Mouse (Mus musculus): Measurements from ENCODE around the gene Ypel4. TPM values are rescaled to one million over a fixed set of nuclear protein-coding genes. Genes with fewer than 3 reads are reported as not detected.
"Not testable (repeated sequence)": the region's sequence is repeated elsewhere in the genome, so short reads cannot be mapped to it uniquely, and the experiment has no call there.

Gene Ypel4
- polyA plus RNA-seq, 1 experiment from 2014 or later, result 49.8 TPM

DNA sequence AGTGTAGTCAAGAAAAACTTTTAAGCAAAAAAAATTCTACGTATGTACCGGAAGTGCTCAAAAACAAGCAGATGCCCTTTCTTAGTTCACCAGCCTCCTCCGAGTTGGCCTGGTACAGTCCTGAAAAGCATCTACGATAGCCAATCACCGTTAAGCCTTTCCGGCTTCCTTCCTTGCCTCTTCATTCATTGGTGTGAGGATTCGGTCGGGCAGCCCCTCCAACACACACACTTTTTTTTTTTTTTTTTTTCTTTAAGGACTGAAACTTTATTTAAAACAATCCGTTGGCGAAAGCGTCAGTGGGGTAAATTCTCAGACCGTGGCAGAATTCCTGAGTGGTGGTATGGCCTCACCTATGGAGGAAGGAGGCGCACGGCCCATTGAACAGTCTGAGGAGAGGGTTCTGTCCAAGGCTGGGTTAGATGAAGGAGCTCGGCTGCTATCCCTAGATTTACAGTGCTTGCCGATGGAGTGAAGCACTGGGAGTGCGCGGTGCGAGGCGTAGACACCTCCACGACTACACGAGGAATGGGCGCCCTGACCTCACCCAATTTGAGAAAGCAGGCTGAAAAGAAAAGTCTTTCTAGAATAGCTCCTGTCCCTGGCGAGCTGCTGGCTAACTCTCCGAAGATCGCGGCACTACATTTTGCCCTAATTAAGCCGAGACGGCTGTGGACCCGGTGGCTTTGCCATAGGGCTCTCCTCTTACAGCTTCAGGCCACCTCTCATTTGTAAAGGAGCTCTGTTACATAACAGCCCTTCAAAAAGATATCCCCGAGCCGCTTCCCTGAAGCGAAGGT lies 18.1 kb upstream of the Ypel4 start:
- Histone ChIP-seq H3K9me3 (replicated peaks) (no peaks in the 10 kb centered on the region), H3K27ac (peak overlapping the region; percentile 98), H3K9ac (peak overlapping the region; percentile 96), H3K36me3 (peaks cover 10% of the 10 kb centered on the region), H3K4me2 (peak overlapping the region; percentile 83), H3K27me3 (replicated peaks) (no peaks in the 10 kb centered on the region), H3K4me1 (peaks cover 40% of the 10 kb centered on the region), H3K4me3 (peak overlapping the region; percentile 99)
- WGBS (ENCODE audit: insufficient replicate concordance), result under 1% methylated on average over 33 of the region's 33 CpGs
- ATAC-seq, result peak; percentile 86

DNA sequence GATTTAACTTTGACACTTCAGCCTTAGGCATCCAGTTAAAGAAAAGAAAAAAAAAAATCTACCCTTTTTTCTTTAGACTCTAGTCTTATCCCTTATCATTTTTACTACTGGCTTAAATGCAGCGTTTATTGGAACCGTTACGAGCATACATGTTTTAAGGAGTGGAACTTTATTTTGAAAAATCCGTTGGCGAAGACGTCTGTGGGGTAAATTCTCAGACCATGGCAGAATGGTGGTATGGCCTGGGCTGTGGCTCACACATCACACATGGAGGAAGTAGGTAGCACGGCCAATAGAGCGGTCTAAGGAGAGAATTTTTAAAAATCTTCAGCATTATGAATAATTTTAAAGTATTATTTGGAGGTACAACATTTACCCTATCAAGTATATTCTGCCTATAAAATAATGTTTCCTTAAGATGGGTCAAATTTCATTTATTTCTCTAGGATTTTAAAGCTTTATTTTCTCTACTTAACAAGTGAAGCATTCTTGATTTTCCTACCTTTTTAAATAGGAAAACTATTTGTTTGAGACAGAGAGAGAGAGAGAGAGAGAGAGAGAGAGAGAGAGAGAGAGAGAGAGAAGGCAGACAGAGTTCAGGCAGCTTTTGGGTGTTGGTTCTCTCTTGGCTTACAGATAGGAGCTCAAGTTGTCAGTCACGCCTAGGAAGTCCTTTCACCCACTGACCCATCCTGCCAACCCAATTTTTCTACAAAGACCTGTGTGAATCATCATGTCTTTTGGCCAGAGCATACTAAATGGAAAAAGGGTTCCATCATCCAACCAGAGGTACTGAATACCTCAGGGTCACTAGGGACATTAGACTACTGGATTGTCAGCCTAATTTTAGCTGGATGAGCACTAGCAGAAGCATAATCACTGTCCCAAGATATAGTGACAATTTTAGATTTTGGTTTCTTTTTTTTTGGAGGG lies 17.2 kb upstream of the Ypel4 start:
- Histone ChIP-seq H3K27me3 (replicated peaks) (no peaks in the 10 kb centered on the region), H3K4me2 (peak overlapping the region; percentile 83), H3K4me3 (peak overlapping the region; percentile 99), H3K9ac (peak overlapping the region; percentile 96), H3K4me1 (peaks cover 47% of the 10 kb centered on the region), H3K9me3 (replicated peaks) (no peaks in the 10 kb centered on the region), H3K27ac (peak overlapping the region; percentile 98), H3K36me3 (peaks cover 13% of the 10 kb centered on the region)
- 13% methylated on average over 9 of the region's 9 CpGs for WGBS (ENCODE audit: insufficient replicate concordance)
- ATAC-seq, result no peak

- no peaks in the 10 kb centered on the region for H3K9me3 ChIP-seq (replicated peaks)
- H3K4me3 ChIP-seq, result no peak overlapping the region
- H3K27ac ChIP-seq, result peak overlapping the region; percentile 98
- peaks cover 49% of the 10 kb centered on the region for H3K4me1 ChIP-seq
- peak overlapping the region; percentile 83 for H3K4me2 ChIP-seq
- peak overlapping the region; percentile 96; the same call in 1 of the 2 replicates for H3K9ac ChIP-seq
- H3K36me3 ChIP-seq, result peaks cover 18% of the 10 kb centered on the region
- no peaks in the 10 kb centered on the region for H3K27me3 ChIP-seq (replicated peaks)
- ATAC-seq, result no peak
- 85% methylated on average over 4 of the region's 4 CpGs for WGBS (ENCODE audit: insufficient replicate concordance)
Observed at GRCm38 (mm10) chr2:84717357-84717756, 16.5 kb upstream of the Ypel4 start.

- H3K9me3 ChIP-seq (replicated peaks), result no peaks in the 10 kb centered on the region
- 93% methylated on average over 2 of the region's 2 CpGs for WGBS (ENCODE audit: insufficient replicate concordance)
- no peak overlapping the region for H3K27ac ChIP-seq
- H3K9ac ChIP-seq, result no peak overlapping the region
- no peak overlapping the region for H3K4me3 ChIP-seq
- ATAC-seq, result no peak
- no peak overlapping the region for H3K4me2 ChIP-seq
- H3K4me1 ChIP-seq, result peaks cover 56% of the 10 kb centered on the region
- no peaks in the 10 kb centered on the region for H3K27me3 ChIP-seq (replicated peaks)
- peaks cover 48% of the 10 kb centered on the region for H3K36me3 ChIP-seq
Observed at GRCm38 (mm10) chr2:84720718-84721117, 13.1 kb upstream of the Ypel4 start.

GRCm38 (mm10) chr2:84721182-84721581 lies 12.7 kb upstream of the Ypel4 start:
- H3K27ac ChIP-seq, result no peak overlapping the region
- peak; percentile 33; the same call in 1 of the 2 replicates for ATAC-seq
- no peak overlapping the region for H3K9ac ChIP-seq
- H3K4me3 ChIP-seq, result no peak overlapping the region
- H3K9me3 ChIP-seq (replicated peaks), result no peaks in the 10 kb centered on the region
- H3K4me2 ChIP-seq, result no peak overlapping the region; the same call in 1 of the 2 replicates
- peaks cover 51% of the 10 kb centered on the region for H3K36me3 ChIP-seq
- 43% methylated on average over 3 of the region's 3 CpGs for WGBS (ENCODE audit: insufficient replicate concordance)
- H3K4me1 ChIP-seq, result peaks cover 59% of the 10 kb centered on the region
- no peaks in the 10 kb centered on the region for H3K27me3 ChIP-seq (replicated peaks)

GRCm38 (mm10) chr2:84723856-84724255 lies 10.0 kb upstream of the Ypel4 start:
- Histone ChIP-seq H3K27ac (peak overlapping the region; percentile 43; the same call in 1 of the 2 replicates), H3K27me3 (replicated peaks) (no peaks in the 10 kb centered on the region), H3K9ac (no peak overlapping the region), H3K9me3 (replicated peaks) (no peaks in the 10 kb centered on the region), H3K4me1 (peaks cover 57% of the 10 kb centered on the region), H3K4me3 (0 out of 2 replicates have a peak overlapping the region, but pooled peaks have one; percentile 75), H3K4me2 (peak overlapping the region; percentile 85), H3K36me3 (peaks cover 51% of the 10 kb centered on the region)
- ATAC-seq, result no peak
- 90% methylated on average over 14 of the region's 14 CpGs for WGBS (ENCODE audit: insufficient replicate concordance)

GRCm38 (mm10) chr2:84725770-84726169 lies 8.1 kb upstream of the Ypel4 start:
- H3K4me2 ChIP-seq, result peak overlapping the region; percentile 85
- H3K27ac ChIP-seq, result peak overlapping the region; percentile 94; the same call in 1 of the 2 replicates
- no peaks in the 10 kb centered on the region for H3K27me3 ChIP-seq (replicated peaks)
- 83% methylated on average over 10 of the region's 10 CpGs for WGBS (ENCODE audit: insufficient replicate concordance)
- peak overlapping the region; percentile 75 for H3K4me3 ChIP-seq
- ATAC-seq, result no peak
- peak overlapping the region; percentile 85 for H3K9ac ChIP-seq
- no peaks in the 10 kb centered on the region for H3K9me3 ChIP-seq (replicated peaks)
- H3K4me1 ChIP-seq, result peaks cover 68% of the 10 kb centered on the region
- peaks cover 50% of the 10 kb centered on the region for H3K36me3 ChIP-seq

DNA sequence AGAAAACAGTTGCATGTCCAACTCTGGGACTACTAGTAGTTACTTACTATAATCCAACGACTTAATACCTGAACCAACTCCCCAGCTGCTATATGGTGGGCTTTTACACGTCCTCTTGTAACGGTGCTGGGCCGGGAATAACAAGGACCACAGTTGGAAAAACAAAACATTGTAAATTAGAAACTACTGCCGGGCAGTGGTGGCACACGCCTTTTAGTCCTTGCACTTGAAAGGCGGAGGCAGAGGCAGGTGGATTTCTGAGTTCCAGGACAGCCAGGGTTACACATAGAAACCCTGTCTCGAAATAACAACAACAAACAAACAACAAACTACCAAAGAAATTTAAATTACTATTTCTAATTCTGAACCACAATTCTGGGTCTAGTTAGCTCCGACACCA lies 7.1 kb upstream of the Ypel4 start:
- H3K9me3 ChIP-seq (replicated peaks), result no peaks in the 10 kb centered on the region
- WGBS (ENCODE audit: insufficient replicate concordance), result 2% methylated on average over 9 of the region's 9 CpGs
- H3K36me3 ChIP-seq, result peaks cover 41% of the 10 kb centered on the region
- peaks cover 68% of the 10 kb centered on the region for H3K4me1 ChIP-seq
- H3K9ac ChIP-seq, result peak overlapping the region; percentile 85
- peak overlapping the region; percentile 85 for H3K4me2 ChIP-seq
- H3K27me3 ChIP-seq (replicated peaks), result no peaks in the 10 kb centered on the region
- ATAC-seq, result 0 out of 2 replicates have a peak, but pooled peaks have one; percentile 14
- H3K27ac ChIP-seq, result peak overlapping the region; percentile 94
- peak overlapping the region; percentile 75 for H3K4me3 ChIP-seq

DNA sequence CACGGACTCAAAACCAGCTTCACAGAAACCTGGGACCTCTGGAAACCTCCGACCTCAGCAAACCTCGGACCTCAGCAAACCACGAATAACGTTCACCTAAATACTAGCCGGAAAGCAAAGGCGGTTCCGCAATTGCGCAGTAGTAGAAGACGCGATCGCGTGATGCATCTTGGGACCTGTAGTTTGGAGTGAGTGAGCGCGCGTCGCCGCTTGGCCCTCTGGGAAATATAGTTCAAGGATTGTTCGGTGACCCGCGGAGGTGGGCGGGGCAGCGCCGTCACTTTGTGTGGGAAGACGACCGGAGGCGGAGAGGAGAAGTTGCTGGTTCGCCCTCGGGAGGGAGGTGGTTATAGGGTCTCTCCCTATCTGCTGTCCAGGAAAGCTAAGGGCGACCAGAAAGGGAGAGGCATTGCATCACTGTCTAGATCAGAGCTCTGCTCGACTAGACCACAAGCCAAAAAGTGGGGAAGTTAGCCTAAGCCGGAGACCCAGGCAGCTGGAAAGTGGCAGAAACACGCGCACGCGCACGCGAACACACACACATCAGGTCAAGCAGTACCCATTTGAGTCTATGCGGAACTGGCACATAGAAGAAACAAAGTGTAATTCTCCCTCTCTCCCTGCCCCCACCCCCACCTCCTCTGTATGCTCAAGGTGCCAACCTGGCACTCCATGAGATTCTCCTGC lies 6.5 kb upstream of the Ypel4 start, which contains the start of gene Clp1:
Clp1 (minus strand) TSS at position 179 of the 687 bp plus-strand sequence.
- peak; percentile 93 for ATAC-seq
- peak within 1 kb of the TSS; percentile 94 for H3K27ac ChIP-seq
- no peaks in the 10 kb centered on the region for H3K9me3 ChIP-seq (replicated peaks)
- WGBS (ENCODE audit: insufficient replicate concordance), result under 1% methylated on average over 39 of the region's 39 CpGs
- peak within 1 kb of the TSS; percentile 85 for H3K9ac ChIP-seq
- H3K36me3 ChIP-seq, result peaks cover 35% of the 10 kb centered on the region
- H3K4me1 ChIP-seq, result peaks cover 69% of the 10 kb centered on the region
- H3K4me3 ChIP-seq, result peak within 1 kb of the TSS; percentile 75
- peak within 1 kb of the TSS; percentile 85 for H3K4me2 ChIP-seq
- H3K27me3 ChIP-seq (replicated peaks), result no peaks in the 10 kb centered on the region

DNA sequence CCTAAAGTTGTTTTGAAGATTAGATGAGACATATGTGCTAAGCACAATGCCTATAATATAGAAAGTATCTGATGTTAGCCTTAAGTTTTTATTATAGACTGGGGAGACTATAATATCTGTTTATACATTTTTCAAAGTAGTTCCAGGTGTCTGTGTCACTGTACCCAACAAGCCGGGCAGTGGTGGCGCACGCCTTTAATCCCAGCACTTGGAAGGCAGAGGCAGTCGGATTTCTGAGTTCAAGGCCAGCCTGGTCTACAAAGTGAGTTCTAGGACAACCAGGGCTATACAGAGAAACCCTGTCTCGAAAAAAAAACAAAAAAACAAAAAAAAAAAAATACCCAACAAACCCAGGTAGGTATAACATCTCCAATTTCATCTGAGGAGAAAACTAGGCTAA lies 5.7 kb upstream of the Ypel4 start:
- Histone ChIP-seq H3K4me1 (peaks cover 77% of the 10 kb centered on the region), H3K27ac (peak overlapping the region; percentile 94), H3K9ac (peak overlapping the region; percentile 78; the same call in 1 of the 2 replicates), H3K4me2 (peak overlapping the region; percentile 85), H3K36me3 (peaks cover 28% of the 10 kb centered on the region)
- not testable (repeated sequence) for H3K4me3 ChIP-seq; H3K27me3 ChIP-seq (replicated peaks); ATAC-seq; H3K9me3 ChIP-seq (replicated peaks)
- WGBS (ENCODE audit: insufficient replicate concordance), result 75% methylated on average over 5 of the region's 5 CpGs

DNA sequence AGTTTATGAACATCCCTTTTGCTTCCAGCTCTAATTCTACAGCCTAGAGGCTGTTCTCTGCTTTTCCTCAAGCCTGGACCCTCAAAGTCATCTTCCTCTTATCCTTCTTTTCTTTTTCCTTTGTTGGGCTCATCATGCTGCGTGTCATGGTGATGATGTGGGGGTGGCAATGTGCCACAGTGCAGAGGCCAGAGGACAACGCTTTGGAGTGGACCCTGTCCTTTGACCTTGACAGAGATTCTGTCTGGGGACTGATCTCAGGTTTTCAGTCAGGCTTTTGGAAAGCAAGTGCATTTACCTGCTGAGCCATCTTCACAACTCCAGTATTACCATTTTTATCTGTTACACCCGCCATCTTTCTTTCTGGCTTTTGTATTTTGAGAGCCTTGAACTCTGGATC lies 2.7 kb upstream of the Ypel4 start:
- WGBS (ENCODE audit: insufficient replicate concordance), result 79% methylated on average over 3 of the region's 3 CpGs
- no peak overlapping the region for H3K4me2 ChIP-seq
- peak overlapping the region; percentile 99 for H3K27ac ChIP-seq
- no peaks in the 10 kb centered on the region; the same call in 1 of the 2 replicates for H3K27me3 ChIP-seq (replicated peaks)
- H3K4me3 ChIP-seq, result no peak overlapping the region
- peaks cover 6% of the 10 kb centered on the region; the same call in 1 of the 2 replicates for H3K36me3 ChIP-seq
- H3K4me1 ChIP-seq, result peaks cover 75% of the 10 kb centered on the region
- no peak overlapping the region for H3K9ac ChIP-seq
- H3K9me3 ChIP-seq (replicated peaks), result no peaks in the 10 kb centered on the region
- no peak for ATAC-seq
